Mouse (Mus musculus) megakaryocyte, embryonic 14.5 days (primary cell): Measurements from ENCODE around the gene Clip3.

Experiments used
- FLI1 ChIP-seq: IDR thresholded peaks from 2 replicates; pipeline ENCODE4 v1.6.1; 2012; ENCODE audit warnings: low read length, inconsistent platforms, mixed read lengths
- GATA1 ChIP-seq: IDR thresholded peaks from 3 replicates; pipeline ENCODE4 v1.6.1; 2012; ENCODE audit warnings: mixed read lengths, low read length, inconsistent platforms, borderline replicate concordance

GRCm38 (mm10) chr7:30322865-30323264 lies 31.3 kb downstream of the Clip3 start:
- no peak for TF ChIP-seq GATA1
- no peak for TF ChIP-seq FLI1
